Mouse (Mus musculus): ENCODE data around the gene Prl7d1. TPM values are rescaled to one million over a fixed set of nuclear protein-coding genes. Genes with fewer than 3 reads are reported as not detected.
"Not testable (repeated sequence)": the region's sequence is repeated elsewhere in the genome, so short reads cannot be mapped to it uniquely, and the experiment has no call there.

Prl7d1 gene
- not detected for total RNA-seq (2021)

GRCm38 (mm10) chr13:27716636-27717035, at the start of gene Prl7d1:
Prl7d1 (minus strand) TSS chr13:27716736.
- intact Hi-C loops (cut with DNase I): no loop called here
- DNase-seq (ENCODE audit: low spot score): no peak

GRCm38 (mm10) chr13:27734512-27735186, 18.1 kb upstream of the Prl7d1 start:
- no peak for DNase-seq (ENCODE audit: low spot score)
- intact Hi-C loops (cut with DNase I): no loop called here

GRCm38 (mm10) chr13:27730286-27730959, 13.9 kb upstream of the Prl7d1 start:
- DNase-seq (ENCODE audit: low spot score); intact Hi-C loops (cut with DNase I): not testable (repeated sequence)

GRCm38 (mm10) chr13:27725057-27725456, 8.5 kb upstream of the Prl7d1 start:
- intact Hi-C loops (cut with DNase I); DNase-seq (ENCODE audit: low spot score): not testable (repeated sequence)

- intact Hi-C loops (cut with DNase I): no loop called here
- no peak for DNase-seq (ENCODE audit: low spot score)
Observed at GRCm38 (mm10) chr13:27706521-27706920, 10.0 kb downstream of the Prl7d1 start.

- DNase-seq (ENCODE audit: low spot score): no peak
- intact Hi-C loops (cut with DNase I): no loop called here
Observed at GRCm38 (mm10) chr13:27667936-27668335, 48.6 kb downstream of the Prl7d1 start, which contains the start of gene Prl7a2. Prl7a2 (minus strand) TSS chr13:27668036.

GRCm38 (mm10) chr13:27660747-27661146, 55.8 kb downstream of the Prl7d1 start:
- intact Hi-C loops (cut with DNase I): no loop called here
- no peak for DNase-seq (ENCODE audit: low spot score)

Other genes starting within 250 kb of the Prl7d1 start
- gene Prl8a8, start 203.5 kb downstream of the Prl7d1 start, total RNA-seq (2021): not detected
- not detected for gene Prl8a9, start 152.1 kb downstream of the Prl7d1 start, total RNA-seq (2021)
- gene Prl8a1, start 134.6 kb downstream of the Prl7d1 start, total RNA-seq (2021): not detected
- gene Prl7b1, start 106.2 kb downstream of the Prl7d1 start, total RNA-seq (2021): not detected
- not detected for gene Prl7a1, start 74.2 kb downstream of the Prl7d1 start, total RNA-seq (2021)
- not detected for gene Prl7a2, start 48.7 kb downstream of the Prl7d1 start, total RNA-seq (2021)
- not detected for gene Prl7c1, start 64.1 kb upstream of the Prl7d1 start, total RNA-seq (2021)
- gene Prl2a1, start 84.9 kb upstream of the Prl7d1 start, total RNA-seq (2021): not detected
- gene Prl2c1, start 132.6 kb upstream of the Prl7d1 start, total RNA-seq (2021): not detected